Mouse (Mus musculus): ENCODE results near the gene Hmgb1.

GRCm38 (mm10) chr5:149215540-149215939, 31.3 kb upstream of the Hmgb1 start:
- no peak for TF ChIP-seq CTCF (IDR thresholded peaks at IDR 0.05; ENCODE audit: borderline replicate concordance, extremely low read depth, insufficient read depth, insufficient read length)
- no peak for TF ChIP-seq POLR2A (IDR thresholded peaks at IDR 0.05; ENCODE audit: borderline replicate concordance, extremely low read depth, insufficient read depth, insufficient read length, poor library complexity, severe bottlenecking)
